Mouse (Mus musculus): ENCODE data around the gene Tmem150a.
A peak's percentile ranks its signal among the peaks of the same experiment; 100 is the strongest.

Tmem150a gene

GRCm38 (mm10) chr6:72355066-72355911 is at the start of gene Tmem150a:
TSS of gene Tmem150a (plus strand) at chr6:72355447.
- peak; percentile 57 for DNase-seq (ENCODE audit: low read depth, low spot score)

GRCm38 (mm10) chr6:72312198-72312597 is 43.0 kb upstream of the Tmem150a start:
- no peak for DNase-seq (ENCODE audit: low read depth, low spot score)

- DNase-seq (ENCODE audit: low read depth, low spot score), result no peak
These were observed 42.0 kb upstream of the Tmem150a start for GRCm38 (mm10) chr6:72313124-72313867.

- DNase-seq (ENCODE audit: low read depth, low spot score), result no peak
These were observed 39.9 kb upstream of the Tmem150a start for GRCm38 (mm10) chr6:72315384-72315783.

- no peak for DNase-seq (ENCODE audit: low read depth, low spot score)
These were observed 39.2 kb upstream of the Tmem150a start for GRCm38 (mm10) chr6:72316044-72316443.

- DNase-seq (ENCODE audit: low read depth, low spot score), result no peak
These were observed 36.8 kb upstream of the Tmem150a start for GRCm38 (mm10) chr6:72318440-72318839.

GRCm38 (mm10) chr6:72319019-72319418 is 36.2 kb upstream of the Tmem150a start:
- DNase-seq (ENCODE audit: low read depth, low spot score), result no peak

GRCm38 (mm10) chr6:72322936-72323335 is 32.3 kb upstream of the Tmem150a start:
- DNase-seq (ENCODE audit: low read depth, low spot score), result no peak

- no peak for DNase-seq (ENCODE audit: low read depth, low spot score)
These were observed 31.3 kb upstream of the Tmem150a start for GRCm38 (mm10) chr6:72323786-72324508.

- DNase-seq (ENCODE audit: low read depth, low spot score), result no peak
These were observed 29.0 kb upstream of the Tmem150a start for GRCm38 (mm10) chr6:72326274-72326673.

GRCm38 (mm10) chr6:72329019-72329418 is 26.2 kb upstream of the Tmem150a start:
- DNase-seq (ENCODE audit: low read depth, low spot score), result no peak

GRCm38 (mm10) chr6:72330133-72330532 is 25.1 kb upstream of the Tmem150a start:
- no peak for DNase-seq (ENCODE audit: low read depth, low spot score)

GRCm38 (mm10) chr6:72333111-72333510 is 22.1 kb upstream of the Tmem150a start:
- no peak for DNase-seq (ENCODE audit: low read depth, low spot score)

- no peak for DNase-seq (ENCODE audit: low read depth, low spot score)
These were observed 14.8 kb upstream of the Tmem150a start for GRCm38 (mm10) chr6:72340481-72340880.

- DNase-seq (ENCODE audit: low read depth, low spot score), result no peak
These were observed 10.7 kb upstream of the Tmem150a start for GRCm38 (mm10) chr6:72344396-72345073.

GRCm38 (mm10) chr6:72345074-72345567 is 10.1 kb upstream of the Tmem150a start, which contains the start of gene Usp39:
TSS of gene Usp39 (minus strand) at chr6:72345184.
- DNase-seq (ENCODE audit: low read depth, low spot score), result peak; percentile 94

- DNase-seq (ENCODE audit: low read depth, low spot score), result no peak
These were observed 9.6 kb upstream of the Tmem150a start for GRCm38 (mm10) chr6:72345633-72346032.

GRCm38 (mm10) chr6:72346261-72346660 is 9.0 kb upstream of the Tmem150a start:
- DNase-seq (ENCODE audit: low read depth, low spot score), result no peak

GRCm38 (mm10) chr6:72347166-72347941 is 7.9 kb upstream of the Tmem150a start, which contains the start of gene 0610030E20Rik:
TSS of gene 0610030E20Rik (plus strand) at chr6:72347317.
- DNase-seq (ENCODE audit: low read depth, low spot score), result peak; percentile 74

- DNase-seq (ENCODE audit: low read depth, low spot score), result no peak
These were observed 6.8 kb upstream of the Tmem150a start for GRCm38 (mm10) chr6:72348411-72348810.
